Mouse (Mus musculus): ENCODE results near the gene Ttc8. TPM values are rescaled to one million over a fixed set of nuclear protein-coding genes. Genes with fewer than 3 reads are reported as not detected.

Ttc8 gene
- polyA plus RNA-seq, 1 experiment from 2014 or later, result 14.4 TPM

DNA sequence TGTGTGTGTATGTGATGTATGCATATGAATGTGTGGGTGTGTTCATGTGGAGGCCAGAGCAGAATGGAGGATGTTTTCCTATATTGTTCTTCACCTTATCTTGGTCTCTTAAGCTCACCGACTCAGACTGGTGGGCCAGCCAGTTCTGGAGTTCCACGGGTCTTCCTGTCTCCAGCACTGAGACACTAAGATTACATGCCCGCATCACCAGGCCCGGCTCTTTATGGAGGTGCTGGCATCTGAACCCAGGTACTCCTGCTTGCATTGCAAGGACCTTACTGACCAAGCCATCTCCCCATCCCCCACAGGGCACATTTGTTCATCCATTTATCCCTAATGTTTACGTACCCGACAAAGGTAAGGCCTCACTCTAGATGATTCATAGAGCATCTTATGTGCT lies 89.7 kb downstream of the Ttc8 start:
- Histone ChIP-seq H3K27me3 (replicated peaks; ENCODE audit: insufficient read depth, low read length) (no peaks in the 10 kb centered on the region), H3K4me1 (ENCODE audit: insufficient read depth, low read depth, low read length) (no peaks in the 10 kb centered on the region), H3K27ac (ENCODE audit: low read length) (no peak overlapping the region), H3K9ac (replicated peaks; ENCODE audit: low read depth) (no peak overlapping the region), H3K4me2 (replicated peaks; ENCODE audit: low read depth, low read length) (no peak overlapping the region), H3K4me3 (ENCODE audit: low read depth, low read length) (no peak overlapping the region), H3K36me3 (ENCODE audit: insufficient read depth, low read length) (no peaks in the 10 kb centered on the region), H3K9me3 (ENCODE audit: low read length) (no peaks in the 10 kb centered on the region)
- 91% methylated on average over 6 of the region's 6 CpGs for WGBS
- DNase-seq (ENCODE audit: low spot score), result no peak
- no peak for ATAC-seq
- TF ChIP-seq EP300 (IDR thresholded peaks at IDR 0.05) (no peak), CTCF (IDR thresholded peaks at IDR 0.05) (no peak)

- no peak for DNase-seq (ENCODE audit: low spot score)
- 12% methylated on average over 22 of the region's 22 CpGs for WGBS
- H3K4me3 ChIP-seq (ENCODE audit: low read depth, low read length), result peak overlapping the region; percentile 5; the same call in 1 of the 2 replicates
Observed at GRCm38 (mm10) chr12:99011161-99011861, 90.9 kb downstream of the Ttc8 start.

DNA sequence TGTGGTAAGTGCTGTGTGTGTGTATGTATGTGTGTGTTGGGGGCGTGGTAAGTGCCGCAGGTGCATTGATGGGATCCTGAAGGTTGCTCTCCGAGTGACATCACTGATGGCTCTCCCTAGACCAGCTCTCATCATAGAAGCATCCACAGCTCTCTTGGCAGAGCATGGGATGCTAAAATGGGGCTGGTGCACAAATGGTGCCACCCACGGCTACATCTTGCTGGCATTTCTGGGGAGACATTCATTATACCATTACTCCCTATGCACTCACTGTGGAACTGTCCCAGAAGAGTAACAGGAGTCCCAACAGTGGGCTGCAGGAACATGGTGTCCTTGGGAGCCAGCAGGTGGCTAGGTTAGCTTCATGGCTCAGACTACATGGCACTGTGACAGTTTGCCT lies 95.5 kb downstream of the Ttc8 start:
- no peak overlapping the region for H3K27ac ChIP-seq (ENCODE audit: low read length)
- H3K9ac ChIP-seq (replicated peaks; ENCODE audit: low read depth), result no peak overlapping the region
- WGBS, result 84% methylated on average over 4 of the region's 4 CpGs
- TF ChIP-seq CTCF (IDR thresholded peaks at IDR 0.05), result no peak
- no peak for TF ChIP-seq EP300 (IDR thresholded peaks at IDR 0.05)
- no peak for DNase-seq (ENCODE audit: low spot score)
- ATAC-seq, result no peak
- H3K36me3 ChIP-seq (ENCODE audit: insufficient read depth, low read length), result no peaks in the 10 kb centered on the region
- H3K4me3 ChIP-seq (ENCODE audit: low read depth, low read length), result no peak overlapping the region
- no peaks in the 10 kb centered on the region for H3K27me3 ChIP-seq (replicated peaks; ENCODE audit: insufficient read depth, low read length)
- no peak overlapping the region for H3K4me2 ChIP-seq (replicated peaks; ENCODE audit: low read depth, low read length)
- H3K4me1 ChIP-seq (ENCODE audit: insufficient read depth, low read depth, low read length), result no peaks in the 10 kb centered on the region
- no peaks in the 10 kb centered on the region for H3K9me3 ChIP-seq (ENCODE audit: low read length)

More at GRCm38 (mm10) chr12:99011161-99011861, 90.9 kb downstream of the Ttc8 start:
- no peaks in the 10 kb centered on the region for H3K4me1 ChIP-seq (ENCODE audit: insufficient read depth, low read depth, low read length)
- no peaks in the 10 kb centered on the region for H3K27me3 ChIP-seq (replicated peaks; ENCODE audit: insufficient read depth, low read length)
- ATAC-seq, result no peak
- no peak overlapping the region for H3K27ac ChIP-seq (ENCODE audit: low read length)
- H3K36me3 ChIP-seq (ENCODE audit: insufficient read depth, low read length), result no peaks in the 10 kb centered on the region
- H3K9me3 ChIP-seq (ENCODE audit: low read length), result no peaks in the 10 kb centered on the region
- H3K4me2 ChIP-seq (replicated peaks; ENCODE audit: low read depth, low read length), result peak overlapping the region; percentile 12; the same call in 1 of the 2 replicates
- TF ChIP-seq EP300 (IDR thresholded peaks at IDR 0.05), result no peak
- no peak for TF ChIP-seq CTCF (IDR thresholded peaks at IDR 0.05)
- no peak overlapping the region for H3K9ac ChIP-seq (replicated peaks; ENCODE audit: low read depth)

GRCm38 (mm10) chr12:99024430-99024960 lies 104.1 kb downstream of the Ttc8 start:
- Histone ChIP-seq H3K27me3 (replicated peaks; ENCODE audit: insufficient read depth, low read length) (no peaks in the 10 kb centered on the region), H3K4me1 (ENCODE audit: insufficient read depth, low read depth, low read length) (no peaks in the 10 kb centered on the region), H3K27ac (ENCODE audit: low read length) (no peak overlapping the region), H3K36me3 (ENCODE audit: insufficient read depth, low read length) (no peaks in the 10 kb centered on the region), H3K4me3 (ENCODE audit: low read depth, low read length) (no peak overlapping the region), H3K4me2 (replicated peaks; ENCODE audit: low read depth, low read length) (no peak overlapping the region), H3K9me3 (ENCODE audit: low read length) (no peaks in the 10 kb centered on the region), H3K9ac (replicated peaks; ENCODE audit: low read depth) (no peak overlapping the region)
- ATAC-seq (no peak), DNase-seq (ENCODE audit: low spot score) (no peak)
- WGBS, result 88% methylated on average over 6 of the region's 6 CpGs
- TF ChIP-seq EP300 (IDR thresholded peaks at IDR 0.05) (no peak), CTCF (IDR thresholded peaks at IDR 0.05) (no peak)

DNA sequence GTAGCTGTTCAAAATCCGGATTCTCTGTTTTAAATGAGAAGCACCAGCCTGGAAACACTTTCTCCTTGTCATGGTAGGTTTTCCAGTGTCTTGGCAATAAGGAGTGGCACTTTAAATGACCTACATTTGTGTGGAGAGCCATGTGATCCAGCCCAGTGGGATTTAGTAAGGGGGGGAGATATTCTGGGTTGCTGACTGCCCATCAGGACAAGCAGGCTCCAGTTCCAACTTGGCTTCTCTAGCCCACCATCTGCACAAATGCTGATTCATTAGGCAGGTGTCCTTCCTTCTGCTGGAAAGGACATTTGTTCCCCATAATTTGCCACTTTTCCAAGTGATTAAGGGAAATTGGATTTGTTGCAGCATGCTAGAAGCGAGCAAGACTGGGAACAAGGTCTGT lies 105.9 kb downstream of the Ttc8 start:
- WGBS, result 81% methylated on average over 2 of the region's 2 CpGs
- Histone ChIP-seq H3K4me3 (ENCODE audit: low read depth, low read length) (no peak overlapping the region), H3K36me3 (ENCODE audit: insufficient read depth, low read length) (no peaks in the 10 kb centered on the region), H3K27me3 (replicated peaks; ENCODE audit: insufficient read depth, low read length) (no peaks in the 10 kb centered on the region), H3K4me1 (ENCODE audit: insufficient read depth, low read depth, low read length) (no peaks in the 10 kb centered on the region), H3K4me2 (replicated peaks; ENCODE audit: low read depth, low read length) (no peak overlapping the region), H3K9me3 (ENCODE audit: low read length) (no peaks in the 10 kb centered on the region), H3K27ac (ENCODE audit: low read length) (no peak overlapping the region), H3K9ac (replicated peaks; ENCODE audit: low read depth) (no peak overlapping the region)
- DNase-seq (ENCODE audit: low spot score), result no peak
- TF ChIP-seq EP300 (IDR thresholded peaks at IDR 0.05) (no peak), CTCF (IDR thresholded peaks at IDR 0.05) (no peak)
- no peak for ATAC-seq

DNA sequence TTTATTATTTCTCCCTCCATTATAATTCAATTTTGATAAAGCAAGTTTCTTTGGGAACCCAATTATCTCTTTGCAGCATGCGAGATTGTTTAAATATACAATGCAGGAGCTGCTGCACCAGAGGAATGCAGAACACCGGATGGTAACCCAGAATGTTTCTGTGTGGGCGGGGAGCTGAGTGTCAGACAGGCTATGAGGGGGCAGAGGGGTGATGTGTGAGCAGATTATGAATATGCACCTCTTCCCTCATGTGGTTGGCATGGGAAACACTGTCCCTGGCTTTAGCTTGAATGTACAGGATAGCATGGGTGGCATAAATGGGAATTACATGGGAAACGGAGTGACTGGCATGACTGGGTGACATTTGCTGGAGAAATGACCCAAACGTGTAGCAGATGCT lies 108.3 kb downstream of the Ttc8 start:
- 31% methylated on average over 5 of the region's 5 CpGs for WGBS

More for the DNA sequence above, 108.3 kb downstream of the Ttc8 start:
- H3K4me1 ChIP-seq (ENCODE audit: insufficient read depth, low read depth, low read length), result no peaks in the 10 kb centered on the region
- ATAC-seq (no peak), DNase-seq (ENCODE audit: low spot score) (no peak)
- no peaks in the 10 kb centered on the region for H3K9me3 ChIP-seq (ENCODE audit: low read length)
- no peak overlapping the region for H3K27ac ChIP-seq (ENCODE audit: low read length)
- no peaks in the 10 kb centered on the region for H3K27me3 ChIP-seq (replicated peaks; ENCODE audit: insufficient read depth, low read length)
- no peak overlapping the region for H3K4me3 ChIP-seq (ENCODE audit: low read depth, low read length)
- H3K36me3 ChIP-seq (ENCODE audit: insufficient read depth, low read length), result no peaks in the 10 kb centered on the region
- TF ChIP-seq CTCF (IDR thresholded peaks at IDR 0.05) (no peak), EP300 (IDR thresholded peaks at IDR 0.05) (no peak)
- no peak overlapping the region for H3K9ac ChIP-seq (replicated peaks; ENCODE audit: low read depth)
- no peak overlapping the region for H3K4me2 ChIP-seq (replicated peaks; ENCODE audit: low read depth, low read length)

Measured in lung, postnatal 0 days (tissue).